ENCODE assay signal across 8 mouse cellular contexts in genomic region chr11:90389174-90389901, GRCm38 (mm10). TPM values are rescaled to one million over a fixed set of nuclear protein-coding genes. Genes with fewer than 3 reads are reported as not detected.
DNase-seq lines count a peak whose midpoint lies in the region; ATAC-seq and TF ChIP-seq lines count a peak whose summit lies in the region.
"Had no signal": no experiment of that assay in that cellular context is flagged by ENCODE, and none has a peak within 500 bp of the region (broad histone marks: within the 10 kb centered on the region; RNA-seq: fewer than 3 reads in every experiment).

No protein-coding gene starts in this region.

- intact Hi-C loops in left cerebral cortex, adult 2 months (cut with DNase I), result loop anchor here (1.0 to 5.0 kb wide), 4 partner anchors 20 to 207 kb away; no protein-coding TSS in a partner anchor

- peak; percentile 32; the same call in 1 of the 2 replicates for ATAC-seq in embryonic facial prominence, embryonic 14.5 days (ENCODE audit: low read depth)
- ATAC-seq in stomach, postnatal 0 days (ENCODE audit: low FRiP score, low TSS enrichment), result peak; percentile 36; the same call in 1 of the 2 replicates

- peak overlapping the region; percentile 76 for H3K4me3 ChIP-seq in E14TG2a.4 (replicated peaks; ENCODE audit: low read length)
- H3K4me3 ChIP-seq in embryonic facial prominence, embryonic 14.5 days (ENCODE audit: low read depth, low read length), result peak overlapping the region; percentile 56
- H3K4me3 ChIP-seq in hindbrain, embryonic 10.5 days, result peak overlapping the region; percentile 57
- H3K4me3 ChIP-seq in left cerebral cortex, adult 2 months, result peak overlapping the region; percentile 87
- H3K4me3 ChIP-seq in megakaryocyte, embryonic 14.5 days (replicated peaks), result peak overlapping the region; percentile 89
- H3K4me3 ChIP-seq in stomach, postnatal 0 days (ENCODE audit: low read depth, low read length), result peak overlapping the region; percentile 52
- H3K4me3 ChIP-seq: myocyte had no signal

- no peaks in the 10 kb centered on the region for H3K9me3 ChIP-seq in E14TG2a.4 (ENCODE audit: low read length)
- H3K9me3 ChIP-seq in embryonic facial prominence, embryonic 14.5 days (ENCODE audit: control insufficient read depth, low read length), result no peaks in the 10 kb centered on the region
- H3K9me3 ChIP-seq in hindbrain, embryonic 10.5 days, result no peaks in the 10 kb centered on the region
- H3K9me3 ChIP-seq in megakaryocyte, embryonic 14.5 days, result no peaks in the 10 kb centered on the region
- H3K9me3 ChIP-seq in stomach, postnatal 0 days (ENCODE audit: control insufficient read depth, low read length), result no peaks in the 10 kb centered on the region

- DNase-seq in Muller cell, postnatal 12 days (ENCODE audit: inconsistent ontology term), result peak; percentile 33
- peak; percentile 70 for DNase-seq in embryonic facial prominence, embryonic 14.5 days (ENCODE audit: low spot score)
- peak; percentile 56 for DNase-seq in hindbrain, embryonic 10.5 days (ENCODE audit: low spot score)
- peak; percentile 54 to 64 for DNase-seq in left cerebral cortex, adult 2 months (ENCODE audit: extremely low spot score in 1 of 2, low spot score in 2 of 2)
- DNase-seq in stomach, postnatal 0 days (ENCODE audit: low spot score), result peak; percentile 32

- H3K4me2 ChIP-seq in embryonic facial prominence, embryonic 14.5 days (ENCODE audit: low read depth, low read length), result peak overlapping the region; percentile 93
- H3K4me2 ChIP-seq in stomach, postnatal 0 days (replicated peaks; ENCODE audit: low read depth), result peak overlapping the region; percentile 82

- peaks cover 76% of the 10 kb centered on the region for H3K27me3 ChIP-seq in E14TG2a.4 (ENCODE audit: insufficient read depth, low read length)
- peaks cover 18% of the 10 kb centered on the region for H3K27me3 ChIP-seq in embryonic facial prominence, embryonic 14.5 days (replicated peaks; ENCODE audit: control insufficient read depth, insufficient read depth, low read length)
- H3K27me3 ChIP-seq in hindbrain, embryonic 10.5 days (ENCODE audit: insufficient read depth, poor library complexity, severe bottlenecking), result peaks cover 78% of the 10 kb centered on the region
- peaks cover 80% of the 10 kb centered on the region for H3K27me3 ChIP-seq in megakaryocyte, embryonic 14.5 days (replicated peaks)
- H3K27me3 ChIP-seq in stomach, postnatal 0 days (ENCODE audit: control insufficient read depth, insufficient read depth, low read length), result no peaks in the 10 kb centered on the region

- H3K9ac ChIP-seq in embryonic facial prominence, embryonic 14.5 days (ENCODE audit: low read depth, low read length), result peak overlapping the region; percentile 59
- peak overlapping the region; percentile 58 for H3K9ac ChIP-seq in stomach, postnatal 0 days (ENCODE audit: low read length)

- no peaks in the 10 kb centered on the region for H3K36me3 ChIP-seq in E14TG2a.4 (ENCODE audit: insufficient read depth, low read length)
- H3K36me3 ChIP-seq in embryonic facial prominence, embryonic 14.5 days (ENCODE audit: control insufficient read depth, insufficient read depth, low read length), result 0 out of 2 replicates have a peak, but pooled peaks cover 4% of the 10 kb centered on the region
- no peaks in the 10 kb centered on the region for H3K36me3 ChIP-seq in hindbrain, embryonic 10.5 days
- H3K36me3 ChIP-seq in megakaryocyte, embryonic 14.5 days (replicated peaks; ENCODE audit: low read length), result no peaks in the 10 kb centered on the region
- H3K36me3 ChIP-seq in stomach, postnatal 0 days (ENCODE audit: control insufficient read depth, insufficient read depth, low read length), result no peaks in the 10 kb centered on the region

- H3K27ac ChIP-seq in embryonic facial prominence, embryonic 14.5 days (replicated peaks; ENCODE audit: low read depth, low read length), result no peak overlapping the region
- H3K27ac ChIP-seq in hindbrain, embryonic 10.5 days, result peak overlapping the region; percentile 35; the same call in 1 of the 2 replicates
- peak overlapping the region; percentile 78 for H3K27ac ChIP-seq in left cerebral cortex, adult 2 months
- no peak overlapping the region for H3K27ac ChIP-seq in stomach, postnatal 0 days (replicated peaks)

- 2% methylated on average over 25 of the region's 36 CpGs for WGBS in embryonic facial prominence, embryonic 14.5 days
- WGBS in hindbrain, embryonic 10.5 days, result under 1% methylated on average over 36 of the region's 36 CpGs
- 2% methylated on average over 32 of the region's 36 CpGs for WGBS in stomach, postnatal 0 days

- TF ChIP-seq EP300 in stomach, postnatal 0 days (optimal IDR thresholded peaks at IDR 0.05), result no peak

- TF ChIP-seq CTCF in E14TG2a.4 (conservative IDR thresholded peaks at IDR 0.05; ENCODE audit: low read length), result no peak
- no peak for TF ChIP-seq CTCF in left cerebral cortex, adult 2 months (IDR thresholded peaks at IDR 0.05)
- TF ChIP-seq CTCF in stomach, postnatal 0 days (IDR thresholded peaks at IDR 0.05; ENCODE audit: low read depth), result no peak

- H3K4me1 ChIP-seq in E14TG2a.4 (replicated peaks; ENCODE audit: low read depth, low read length), result peaks cover 37% of the 10 kb centered on the region
- peaks cover 18% of the 10 kb centered on the region for H3K4me1 ChIP-seq in embryonic facial prominence, embryonic 14.5 days (ENCODE audit: control insufficient read depth, insufficient read depth, low read length)
- H3K4me1 ChIP-seq in hindbrain, embryonic 10.5 days (replicated peaks), result peaks cover 39% of the 10 kb centered on the region
- H3K4me1 ChIP-seq in megakaryocyte, embryonic 14.5 days, result peaks cover 38% of the 10 kb centered on the region
- H3K4me1 ChIP-seq in stomach, postnatal 0 days (replicated peaks; ENCODE audit: control insufficient read depth, insufficient read depth), result no peaks in the 10 kb centered on the region

RNA-seq across cellular contexts. Expression of gene Hlf, which starts 1.4 kb away (rescaled TPM):
- 5.1 and 6.2 TPM in 2 replicates for polyA plus RNA-seq in embryonic facial prominence, embryonic 14.5 days (2014; fragmentation: Nextera tagmentation; extraction: Ambion mirVana)
- polyA plus RNA-seq in hindbrain, embryonic 10.5 days (2016; fragmentation: Nextera tagmentation; extraction: Ambion mirVana), result 1.0 and 1.9 TPM in 2 replicates
- total RNA-seq in left cerebral cortex, adult 2 months (2021), result 100 to 1,000 TPM; 138 to 143 TPM
- 0.98 TPM in 1 of 2 replicates, not detected in the other for polyA plus RNA-seq in megakaryocyte, embryonic 14.5 days (2012; ENCODE audit: insufficient read depth, low replicate concordance)
- 1.2 and 1.6 TPM in 2 replicates for polyA plus RNA-seq in stomach, postnatal 0 days (2015; fragmentation: Nextera tagmentation; extraction: Ambion mirVana)

Comparison
In these comparisons a context has a peak if more than half of its experiments do, and no peak if none do; other contexts are left out.
1. H3K27ac ChIP-seq: peak in hindbrain, embryonic 10.5 days (single experiment) and left cerebral cortex, adult 2 months (single experiment); none in embryonic facial prominence, embryonic 14.5 days (single experiment) and stomach, postnatal 0 days (single experiment).
2. Peak in every context shown above with its lines, with median percentiles within 50 percentile points of each other: H3K4me3 ChIP-seq and DNase-seq.